Mouse (Mus musculus) small intestine, adult 2 months (tissue): ENCODE measurements around the gene Aldh3b2. TPM values are rescaled to one million over a fixed set of nuclear protein-coding genes. Genes with fewer than 3 reads are reported as not detected.

Experiments
- H3K27ac ChIP-seq: fragments of 200-500 bp; 2 replicates; pipeline ENCODE4 v1.5.1; 2012; ENCODE audit warnings: low read depth, low read length, control low read depth, inconsistent platforms; ENCODE audit not compliant: insufficient read depth
- H3K27me3 ChIP-seq: fragments of 200-500 bp; 2 replicates; pipeline ENCODE4 v1.6.1; 2012; ENCODE audit warnings: mild to moderate bottlenecking, moderate library complexity, low read length, inconsistent platforms; ENCODE audit not compliant: control insufficient read depth, insufficient read depth
- H3K36me3 ChIP-seq: fragments of 200-500 bp; 2 replicates; pipeline ENCODE4 v1.6.1; 2012; ENCODE audit warnings: mild to moderate bottlenecking, low read length, control low read depth, inconsistent platforms; ENCODE audit not compliant: control insufficient read depth, insufficient read depth
- H3K4me1 ChIP-seq: fragments of 200-500 bp; 2 replicates; pipeline ENCODE4 v1.6.1; 2012; ENCODE audit warnings: low read length, inconsistent platforms, mixed read lengths; ENCODE audit not compliant: control insufficient read depth, insufficient read depth, insufficient read length
- H3K4me3 ChIP-seq: fragments of 200-500 bp; 2 replicates; pipeline ENCODE4 v1.5.1; 2012; ENCODE audit warnings: low read depth, mild to moderate bottlenecking, control low read depth, inconsistent platforms, low read length, moderate library complexity
- CTCF ChIP-seq: fragments of 200-500 bp; IDR thresholded peaks from 2 replicates; pipeline ENCODE4 v1.5.1; 2012; ENCODE audit warnings: low read depth, mild to moderate bottlenecking, control low read depth, inconsistent platforms, low read length, moderate library complexity, mixed read lengths; ENCODE audit not compliant: insufficient replicate concordance, insufficient read length; ENCODE audit errors: extremely low read depth
- POLR2A ChIP-seq: fragments of 200-500 bp; IDR thresholded peaks from 2 replicates; pipeline ENCODE4 v1.6.1; 2012; ENCODE audit warnings: low read depth, mild to moderate bottlenecking, control low read depth, inconsistent platforms, low read length, moderate library complexity
- WGBS: fragments of 180-500 bp; shearing (Covaris S2); methylation state at CpG from one replicate; pipeline ENCODE4 v1.1.7; 2018; 5-methylcytosine and 5-hydroxymethylcytosine counted together
- polyA plus RNA-seq: library from polyadenylated mRNA; depleted of rRNA; stranded (reverse); fragments of >200 nt; gene quantifications from 2 replicates; pipeline ENCODE4 v1.2.3, GENCODE M21; 2012

Gene Aldh3b2
- polyA plus RNA-seq, 1 experiment, result 0.55 TPM

- H3K4me3 ChIP-seq, result no peak within 1 kb of the TSS
- no peak for TF ChIP-seq POLR2A
- TF ChIP-seq CTCF, result no peak
- H3K4me1 ChIP-seq, result peaks cover 25% of the 10 kb centered on the region
- no peak within 1 kb of the TSS for H3K27ac ChIP-seq
- no peaks in the 10 kb centered on the region for H3K27me3 ChIP-seq
- 97% methylated on average over 1 of the region's 1 CpGs for WGBS
- H3K36me3 ChIP-seq, result peaks cover 23% of the 10 kb centered on the region
These were observed 31.0 kb downstream of the Aldh3b2 start, which contains the start of gene Doc2g for GRCm38 (mm10) chr19:4003112-4003511. Doc2g (plus strand) TSS chr19:4003313.

- Histone ChIP-seq H3K4me3 (no peak overlapping the region), H3K27me3 (no peaks in the 10 kb centered on the region), H3K36me3 (peaks cover 29% of the 10 kb centered on the region), H3K27ac (no peak overlapping the region), H3K4me1 (peaks cover 25% of the 10 kb centered on the region)
- TF ChIP-seq POLR2A, result no peak
- 86% methylated on average over 12 of the region's 12 CpGs for WGBS
These were observed 31.5 kb downstream of the Aldh3b2 start for GRCm38 (mm10) chr19:4003641-4004040.

GRCm38 (mm10) chr19:4004331-4004730 lies 32.2 kb downstream of the Aldh3b2 start:
- 92% methylated on average over 15 of the region's 15 CpGs for WGBS
- Histone ChIP-seq H3K4me3 (no peak overlapping the region), H3K36me3 (peaks cover 35% of the 10 kb centered on the region), H3K27me3 (no peaks in the 10 kb centered on the region), H3K27ac (no peak overlapping the region), H3K4me1 (peaks cover 20% of the 10 kb centered on the region)
- TF ChIP-seq CTCF (no peak), POLR2A (no peak)

GRCm38 (mm10) chr19:4005091-4005490 lies 33.0 kb downstream of the Aldh3b2 start:
- H3K4me1 ChIP-seq, result peaks cover 16% of the 10 kb centered on the region
- H3K27ac ChIP-seq, result no peak overlapping the region
- H3K36me3 ChIP-seq, result peaks cover 42% of the 10 kb centered on the region
- WGBS, result 87% methylated on average over 9 of the region's 9 CpGs
- H3K27me3 ChIP-seq, result no peaks in the 10 kb centered on the region
- no peak for TF ChIP-seq POLR2A
- no peak for TF ChIP-seq CTCF
- H3K4me3 ChIP-seq, result no peak overlapping the region

- peaks cover 49% of the 10 kb centered on the region for H3K36me3 ChIP-seq
- WGBS, result 94% methylated on average over 8 of the region's 8 CpGs
- TF ChIP-seq CTCF (no peak), POLR2A (no peak)
These were observed 33.8 kb downstream of the Aldh3b2 start for GRCm38 (mm10) chr19:4005971-4006370.

GRCm38 (mm10) chr19:4011086-4011485 lies 39.0 kb downstream of the Aldh3b2 start:
- no peak overlapping the region for H3K27ac ChIP-seq
- no peak for TF ChIP-seq CTCF
- no peak for TF ChIP-seq POLR2A
- peaks cover 46% of the 10 kb centered on the region for H3K36me3 ChIP-seq
- no peaks in the 10 kb centered on the region for H3K27me3 ChIP-seq
- no peak overlapping the region for H3K4me3 ChIP-seq
- 93% methylated on average over 5 of the region's 5 CpGs for WGBS
- peaks cover 6% of the 10 kb centered on the region; the same call in 1 of the 2 replicates for H3K4me1 ChIP-seq

More at GRCm38 (mm10) chr19:4005971-4006370, 33.8 kb downstream of the Aldh3b2 start:
- H3K27ac ChIP-seq, result no peak overlapping the region
- no peak overlapping the region for H3K4me3 ChIP-seq
- no peaks in the 10 kb centered on the region for H3K27me3 ChIP-seq
- peaks cover 14% of the 10 kb centered on the region for H3K4me1 ChIP-seq

GRCm38 (mm10) chr19:4012432-4013022 lies 40.4 kb downstream of the Aldh3b2 start, which contains the start of gene Ndufv1:
Ndufv1 (minus strand) TSS chr19:4012806.
- peaks cover 34% of the 10 kb centered on the region for H3K36me3 ChIP-seq
- TF ChIP-seq POLR2A, result peak; percentile 70
- TF ChIP-seq CTCF, result peak; percentile 59; the same call in 1 of the 2 replicates
- H3K4me1 ChIP-seq, result peaks cover 6% of the 10 kb centered on the region; the same call in 1 of the 2 replicates
- H3K27ac ChIP-seq, result peak within 1 kb of the TSS; percentile 67
- no peaks in the 10 kb centered on the region for H3K27me3 ChIP-seq
- H3K4me3 ChIP-seq, result peak within 1 kb of the TSS; percentile 93
- under 1% methylated on average over 45 of the region's 45 CpGs for WGBS
